Mouse (Mus musculus) stomach, embryonic 14.5 days (tissue): Measurements from ENCODE around the gene Inpp5f. TPM values are rescaled to one million over a fixed set of nuclear protein-coding genes. Genes with fewer than 3 reads are reported as not detected.

Source experiments
- ATAC-seq: fragments of 200-750 bp; cut with Nextera tagmentation; 2 replicates; pipeline ENCODE4 v1.8.0; 2017; ENCODE audit warnings: low read depth, moderate TSS enrichment; ENCODE audit not compliant: insufficient number of reproducible peaks, insufficient read depth, low FRiP score
- H3K27ac ChIP-seq: fragments of 300-500 bp; sonication (generic); 2 replicates; pipeline ENCODE4 v1.5.1; 2014; ENCODE audit warnings: mild to moderate bottlenecking, low read length, moderate library complexity, mixed read lengths
- H3K27me3 ChIP-seq: fragments of 300-500 bp; sonication (generic); 2 replicates; pipeline ENCODE4 v1.6.1; 2014; ENCODE audit warnings: low read length, control low read depth, mixed read lengths; ENCODE audit not compliant: control insufficient read depth, insufficient read depth
- H3K36me3 ChIP-seq: fragments of 300-500 bp; sonication (generic); 2 replicates; pipeline ENCODE4 v1.6.1; 2014; ENCODE audit warnings: mild to moderate bottlenecking, control low read depth, low read length, moderate library complexity, mixed read lengths; ENCODE audit not compliant: control insufficient read depth, insufficient read depth
- H3K4me1 ChIP-seq: fragments of 300-500 bp; sonication (generic); 2 replicates; pipeline ENCODE4 v1.6.1; 2014; ENCODE audit warnings: low read length, control low read depth, mixed read lengths; ENCODE audit not compliant: control insufficient read depth, insufficient read depth
- H3K4me2 ChIP-seq: fragments of 300-500 bp; sonication (generic); replicated peaks from 2 replicates; pipeline ENCODE4 v1.6.1; 2014; ENCODE audit warnings: low read depth, low read length, control low read depth
- H3K4me3 ChIP-seq: fragments of 300-500 bp; sonication (generic); 2 replicates; pipeline ENCODE4 v1.5.1; 2014; ENCODE audit warnings: low read depth, low read length, control low read depth
- H3K9ac ChIP-seq: fragments of 300-500 bp; sonication (generic); replicated peaks from 2 replicates; pipeline ENCODE4 v1.6.1; 2014; ENCODE audit warnings: low read depth, mild to moderate bottlenecking, control low read depth, low read length, moderate library complexity, mixed read lengths
- H3K9me3 ChIP-seq: fragments of 300-500 bp; sonication (generic); 2 replicates; pipeline ENCODE4 v1.6.1; 2016; ENCODE audit warnings: low read depth, low read length, control low read depth; ENCODE audit not compliant: control insufficient read depth
- WGBS: fragments of 180-500 bp; shearing (Covaris S2); extraction: QIAGEN DNeasy Blood & Tissue Kit; methylation state at CpG from one replicate; pipeline ENCODE4 v1.1.7; 2014; 5-methylcytosine and 5-hydroxymethylcytosine counted together
- polyA plus RNA-seq: library from polyadenylated mRNA; unstranded; fragments of >200 nt; fragmentation: Nextera tagmentation; extraction: Ambion mirVana; gene quantifications from 2 replicates; pipeline ENCODE4 v1.2.1, GENCODE M21; 2014

The Inpp5f gene
- polyA plus RNA-seq, 1 experiment from 2014 or later: 33.9 TPM

DNA sequence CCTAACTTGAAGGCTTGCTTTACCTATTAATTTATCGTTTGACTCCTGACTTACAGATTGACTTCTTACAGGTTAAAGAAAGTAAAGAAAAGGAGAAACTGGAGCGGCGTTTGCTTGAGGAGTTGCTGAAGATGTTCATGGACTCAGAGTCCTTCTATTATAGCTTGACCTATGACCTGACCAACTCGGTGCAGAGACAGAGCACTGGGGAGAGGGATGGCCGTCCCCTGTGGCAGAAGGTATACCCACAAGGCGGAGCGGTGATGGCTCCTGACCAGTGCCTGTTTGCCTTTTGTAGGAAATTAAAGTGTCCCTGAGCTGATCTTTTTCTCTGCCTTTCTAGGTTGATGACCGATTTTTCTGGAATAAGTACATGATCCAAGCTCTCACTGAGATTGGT, 52.8 kb downstream of the Inpp5f start:
- Histone ChIP-seq H3K9ac (no peak overlapping the region), H3K4me2 (no peak overlapping the region), H3K36me3 (peaks cover 6% of the 10 kb centered on the region), H3K4me1 (no peaks in the 10 kb centered on the region), H3K9me3 (no peaks in the 10 kb centered on the region), H3K4me3 (no peak overlapping the region), H3K27ac (no peak overlapping the region), H3K27me3 (no peaks in the 10 kb centered on the region)
- 87% methylated on average over 8 of the region's 8 CpGs for WGBS
- ATAC-seq: no peak

DNA sequence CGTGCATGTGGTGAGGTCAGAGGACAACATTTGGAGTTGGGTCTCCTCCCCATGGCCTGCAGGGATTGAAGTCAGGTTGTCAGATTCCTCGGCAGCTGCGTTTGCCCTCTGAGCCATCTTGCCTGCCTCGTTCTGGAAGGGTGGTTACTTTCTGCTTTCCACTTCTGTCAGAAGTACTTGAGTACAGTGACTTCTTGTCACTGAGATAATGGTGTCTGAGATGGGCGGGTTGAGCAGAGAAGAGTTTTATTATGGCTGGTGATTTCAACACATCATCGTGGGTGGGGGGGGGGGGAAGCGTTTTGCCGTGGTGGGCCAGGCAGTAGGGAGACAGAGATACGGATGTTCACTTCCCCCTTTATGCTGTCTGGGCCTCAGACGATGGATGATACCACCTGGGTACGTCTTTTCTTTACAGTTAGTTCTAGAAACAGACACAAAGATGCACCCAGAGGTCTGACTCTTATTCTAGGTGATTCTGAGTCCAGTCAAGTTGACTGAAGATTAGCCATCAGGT, 53.8 kb downstream of the Inpp5f start:
- no peaks in the 10 kb centered on the region for H3K9me3 ChIP-seq
- H3K4me2 ChIP-seq: no peak overlapping the region
- WGBS: 90% methylated on average over 11 of the region's 11 CpGs
- no peaks in the 10 kb centered on the region for H3K27me3 ChIP-seq
- peaks cover 6% of the 10 kb centered on the region for H3K36me3 ChIP-seq
- H3K27ac ChIP-seq: no peak overlapping the region
- no peak overlapping the region for H3K4me3 ChIP-seq
- H3K4me1 ChIP-seq: no peaks in the 10 kb centered on the region
- H3K9ac ChIP-seq: no peak overlapping the region
- ATAC-seq: no peak

DNA sequence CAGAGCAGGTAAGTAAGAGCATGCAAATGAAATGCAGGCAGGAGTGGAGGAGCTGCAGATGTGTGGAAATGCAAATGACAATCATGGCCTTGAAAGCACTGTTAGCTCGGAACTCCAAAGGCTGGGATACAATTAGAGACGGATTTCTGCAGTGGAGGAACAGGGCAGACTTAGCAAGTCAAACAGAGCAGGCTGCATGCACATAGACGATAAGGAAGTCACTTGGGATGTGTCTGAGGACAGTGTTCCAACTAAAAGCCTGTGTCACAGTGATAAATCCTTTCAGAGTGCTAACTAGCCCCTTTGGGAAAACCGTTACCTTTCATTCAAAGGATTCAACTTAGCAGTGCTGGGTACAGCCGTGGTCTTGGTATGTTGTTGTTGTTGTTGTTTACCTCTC, 56.7 kb downstream of the Inpp5f start:
- Histone ChIP-seq H3K4me3 (no peak overlapping the region), H3K36me3 (peaks cover 6% of the 10 kb centered on the region), H3K4me2 (no peak overlapping the region), H3K9ac (no peak overlapping the region), H3K27me3 (no peaks in the 10 kb centered on the region), H3K4me1 (0 out of 2 replicates have a peak, but pooled peaks cover 9% of the 10 kb centered on the region), H3K9me3 (no peaks in the 10 kb centered on the region), H3K27ac (no peak overlapping the region)
- ATAC-seq: no peak
- 78% methylated on average over 5 of the region's 5 CpGs for WGBS

DNA sequence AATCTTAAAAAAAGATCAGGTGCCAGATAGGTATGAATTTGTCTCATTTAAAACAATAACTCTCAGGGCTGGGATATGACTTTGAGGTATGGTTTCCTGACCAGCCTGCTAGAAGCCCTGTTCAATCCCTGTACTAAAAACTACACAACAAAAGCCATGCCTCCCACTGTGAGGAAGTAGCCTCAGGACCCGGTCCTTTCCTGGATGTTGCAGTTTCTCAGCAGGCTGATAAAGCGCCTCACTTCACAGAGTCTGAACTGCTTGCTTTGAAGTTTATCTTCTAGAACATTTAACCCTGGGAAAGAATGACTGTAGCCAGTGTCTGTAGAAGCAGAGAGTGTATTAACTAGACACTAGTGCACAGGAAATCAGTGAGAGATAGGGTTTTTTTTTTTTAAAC, 57.7 kb downstream of the Inpp5f start:
- Histone ChIP-seq H3K4me1 (0 out of 2 replicates have a peak, but pooled peaks cover 9% of the 10 kb centered on the region), H3K4me2 (no peak overlapping the region), H3K27ac (no peak overlapping the region), H3K9ac (no peak overlapping the region), H3K36me3 (peaks cover 3% of the 10 kb centered on the region), H3K9me3 (no peaks in the 10 kb centered on the region), H3K4me3 (no peak overlapping the region), H3K27me3 (no peaks in the 10 kb centered on the region)
- 61% methylated on average over 2 of the region's 2 CpGs for WGBS
- no peak for ATAC-seq

DNA sequence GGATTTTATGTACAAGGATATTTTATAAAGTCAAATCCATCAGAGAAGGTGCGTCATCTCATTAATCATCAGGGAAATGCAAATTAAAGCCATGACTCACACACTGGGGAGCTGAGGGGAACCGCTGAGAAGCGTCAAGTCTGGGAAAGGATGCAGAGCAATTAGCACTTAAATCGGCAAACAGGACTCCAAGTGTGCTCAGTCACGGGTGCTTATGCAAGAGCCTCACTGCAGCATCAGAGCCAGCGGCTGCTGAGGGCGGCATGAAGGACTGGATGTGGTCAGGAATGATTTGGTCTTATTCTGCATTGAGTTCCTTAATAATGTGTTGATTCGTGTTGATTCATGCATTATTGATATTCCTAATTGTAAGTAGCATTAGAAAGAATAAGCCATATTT, 60.8 kb downstream of the Inpp5f start:
- Histone ChIP-seq H3K27me3 (no peaks in the 10 kb centered on the region), H3K9me3 (no peaks in the 10 kb centered on the region), H3K36me3 (no peaks in the 10 kb centered on the region; the same call in 1 of the 2 replicates), H3K4me2 (no peak overlapping the region), H3K4me1 (0 out of 2 replicates have a peak, but pooled peaks cover 9% of the 10 kb centered on the region), H3K27ac (no peak overlapping the region), H3K9ac (no peak overlapping the region), H3K4me3 (no peak overlapping the region)
- WGBS: 28% methylated on average over 8 of the region's 8 CpGs
- peak; percentile 33; the same call in 1 of the 2 replicates for ATAC-seq

DNA sequence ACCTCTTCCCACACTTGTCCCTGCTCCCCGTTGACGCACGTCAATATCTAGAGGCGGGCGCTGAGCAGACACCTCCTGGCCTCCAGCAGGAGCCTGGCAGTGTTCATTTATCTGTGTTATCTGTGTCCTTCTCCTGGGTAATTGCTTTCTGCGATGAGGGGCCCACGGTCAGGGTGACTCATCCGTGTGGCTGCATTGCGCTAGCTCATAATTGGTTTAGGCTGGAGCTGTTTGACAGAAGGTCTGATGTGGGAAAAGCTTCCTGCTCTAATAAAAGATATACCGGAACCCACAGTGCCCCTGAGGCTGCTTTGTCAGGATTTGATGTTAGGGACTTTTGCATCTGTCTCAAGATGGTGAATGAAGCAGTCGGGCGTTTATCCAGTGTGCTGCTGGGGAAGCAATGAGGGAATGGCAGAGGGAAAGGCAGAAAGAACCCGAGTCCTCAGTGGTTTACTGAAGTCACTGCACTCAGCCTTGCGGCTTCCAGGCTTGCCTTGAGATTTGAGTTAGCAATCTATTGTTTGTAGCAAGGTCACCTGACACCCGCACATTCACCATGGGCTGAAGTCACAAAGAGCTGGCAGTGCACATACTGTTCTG, 61.4 kb downstream of the Inpp5f start:
- no peaks in the 10 kb centered on the region; the same call in 1 of the 2 replicates for H3K36me3 ChIP-seq
- no peaks in the 10 kb centered on the region for H3K9me3 ChIP-seq
- peak; percentile 56; the same call in 1 of the 2 replicates for ATAC-seq
- no peak overlapping the region for H3K9ac ChIP-seq
- 0 out of 2 replicates have a peak, but pooled peaks cover 9% of the 10 kb centered on the region for H3K4me1 ChIP-seq
- H3K27ac ChIP-seq: no peak overlapping the region
- no peak overlapping the region for H3K4me2 ChIP-seq
- no peaks in the 10 kb centered on the region for H3K27me3 ChIP-seq
- H3K4me3 ChIP-seq: no peak overlapping the region
- WGBS: 13% methylated on average over 15 of the region's 15 CpGs

DNA sequence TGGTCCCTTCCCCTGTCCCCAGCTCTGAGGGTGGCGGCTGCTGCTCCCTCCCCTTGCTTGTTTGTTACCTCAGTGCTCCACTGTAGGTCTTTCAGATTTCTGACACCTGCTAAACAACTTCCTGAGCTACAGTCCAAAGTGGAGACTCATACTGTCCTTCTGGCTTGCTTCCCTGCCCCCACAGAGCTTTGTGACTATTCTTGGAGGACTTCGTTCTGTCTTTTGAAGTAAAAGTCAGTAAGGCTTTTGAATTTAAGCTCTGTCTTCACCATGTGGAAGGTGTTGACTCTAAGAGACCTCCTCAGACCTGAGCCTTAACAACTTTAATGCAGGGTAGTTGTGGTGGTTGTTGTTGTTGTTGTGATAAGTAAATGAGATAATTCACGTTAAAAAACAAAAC, 67.4 kb downstream of the Inpp5f start:
- Histone ChIP-seq H3K27ac (no peak overlapping the region), H3K27me3 (no peaks in the 10 kb centered on the region), H3K9ac (no peak overlapping the region), H3K9me3 (no peaks in the 10 kb centered on the region), H3K4me3 (no peak overlapping the region), H3K36me3 (peaks cover 4% of the 10 kb centered on the region), H3K4me2 (no peak overlapping the region), H3K4me1 (no peaks in the 10 kb centered on the region)
- no peak for ATAC-seq
- WGBS: 84% methylated on average over 3 of the region's 3 CpGs

DNA sequence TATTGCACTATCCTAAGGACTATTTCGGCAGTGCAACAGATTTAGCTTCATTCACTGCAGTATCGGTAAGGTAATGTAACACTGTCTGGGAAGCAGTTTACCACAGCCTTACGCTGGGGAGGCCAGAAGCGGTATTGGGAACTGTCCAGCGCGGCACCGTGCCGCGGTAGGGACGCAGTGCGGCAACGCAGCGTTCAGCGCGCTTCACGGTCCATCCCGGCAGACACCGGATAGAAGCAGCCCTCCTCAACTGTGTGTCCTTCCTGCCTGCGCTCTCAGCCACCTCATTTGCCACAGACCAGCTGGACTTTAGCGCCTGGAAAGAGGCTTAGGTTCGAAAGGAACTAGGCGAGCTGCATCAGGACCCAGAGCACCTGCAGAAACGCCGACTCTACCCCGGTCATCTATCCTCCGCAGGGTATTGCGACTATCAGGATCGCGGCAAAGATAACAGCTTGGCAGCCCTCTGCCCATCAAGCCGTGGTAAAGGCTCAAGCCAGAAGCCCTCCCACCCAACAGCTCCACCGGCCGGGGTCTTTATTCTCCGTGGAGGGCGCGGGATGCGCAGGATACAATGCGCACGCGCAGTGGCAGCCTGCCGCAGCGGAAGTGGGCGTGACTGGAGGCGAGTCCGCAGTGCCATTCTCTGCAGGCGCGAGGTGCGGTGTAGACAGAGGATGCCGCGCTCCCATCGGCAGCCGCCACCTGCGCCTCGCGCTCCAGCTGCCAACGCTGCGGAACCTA, 76.9 kb downstream of the Inpp5f start:
- Histone ChIP-seq H3K9me3 (peaks cover 12% of the 10 kb centered on the region; the same call in 1 of the 2 replicates), H3K27me3 (no peaks in the 10 kb centered on the region), H3K36me3 (peaks cover 17% of the 10 kb centered on the region), H3K4me2 (peak overlapping the region; percentile 52), H3K27ac (no peak overlapping the region), H3K4me1 (no peaks in the 10 kb centered on the region), H3K4me3 (peak overlapping the region; percentile 35), H3K9ac (no peak overlapping the region)
- WGBS: 46% methylated on average over 56 of the region's 56 CpGs
- ATAC-seq: peak; percentile 78
